Mouse (Mus musculus) intestine, postnatal 0 days (tissue): ENCODE results near the gene Gdap1l1. TPM values are rescaled to one million over a fixed set of nuclear protein-coding genes. Genes with fewer than 3 reads are reported as not detected.

Experiments
- ATAC-seq: fragments of 200-750 bp; cut with Nextera tagmentation; 2 replicates; pipeline ENCODE4 v1.8.0; 2017; ENCODE audit warnings: mild to moderate bottlenecking, moderate TSS enrichment, moderate library complexity
- H3K27ac ChIP-seq: fragments of 300-500 bp; sonication (generic); 2 replicates; pipeline ENCODE4 v1.5.1; 2014; ENCODE audit warnings: mild to moderate bottlenecking, low read depth, low read length, moderate library complexity
- H3K27me3 ChIP-seq: fragments of 300-500 bp; sonication (generic); replicated peaks from 2 replicates; pipeline ENCODE4 v1.6.1; 2014; ENCODE audit warnings: low read length, mixed read lengths; ENCODE audit not compliant: control insufficient read depth, insufficient read depth
- H3K36me3 ChIP-seq: fragments of 300-500 bp; sonication (generic); 2 replicates; pipeline ENCODE4 v1.6.1; 2014; ENCODE audit warnings: mild to moderate bottlenecking, moderate library complexity; ENCODE audit not compliant: control insufficient read depth, insufficient read depth
- H3K4me1 ChIP-seq: fragments of 300-500 bp; sonication (generic); replicated peaks from 2 replicates; pipeline ENCODE4 v1.6.1; 2014; ENCODE audit warnings: antibody characterized with exemption, low read length, mixed read lengths; ENCODE audit not compliant: control insufficient read depth, insufficient read depth
- H3K4me2 ChIP-seq: fragments of 300-500 bp; sonication (generic); replicated peaks from 2 replicates; pipeline ENCODE4 v1.6.1; 2014; ENCODE audit warnings: low read depth, mild to moderate bottlenecking, moderate library complexity
- H3K4me3 ChIP-seq: fragments of 300-500 bp; sonication (generic); 2 replicates; pipeline ENCODE4 v1.5.1; 2014; ENCODE audit warnings: low read depth, low read length
- H3K9ac ChIP-seq: fragments of 300-500 bp; sonication (generic); 2 replicates; pipeline ENCODE4 v1.6.1; 2014; ENCODE audit warnings: mild to moderate bottlenecking, low read depth, low read length
- H3K9me3 ChIP-seq: fragments of 300-500 bp; sonication (generic); 2 replicates; pipeline ENCODE4 v1.6.1; 2016; ENCODE audit warnings: mixed run types; ENCODE audit not compliant: control insufficient read depth
- CTCF ChIP-seq: sonication (generic); IDR thresholded peaks from 2 replicates; pipeline ENCODE4 v1.5.1; 2016; ENCODE audit warnings: low read depth, mild to moderate bottlenecking, control low read depth, antibody characterized with exemption, moderate library complexity
- WGBS: fragments of 180-500 bp; shearing (Covaris S2); extraction: QIAGEN DNeasy Blood & Tissue Kit; methylation state at CpG from one replicate; pipeline ENCODE4 v1.1.7; 2014; 5-methylcytosine and 5-hydroxymethylcytosine counted together
- polyA plus RNA-seq: library from polyadenylated mRNA; unstranded; fragments of >200 nt; fragmentation: Nextera tagmentation; extraction: Ambion mirVana; gene quantifications from 2 replicates; pipeline ENCODE4 v1.2.1, GENCODE M21; 2015

Gdap1l1 gene
- polyA plus RNA-seq, 1 experiment from 2014 or later: 2.4 TPM

DNA sequence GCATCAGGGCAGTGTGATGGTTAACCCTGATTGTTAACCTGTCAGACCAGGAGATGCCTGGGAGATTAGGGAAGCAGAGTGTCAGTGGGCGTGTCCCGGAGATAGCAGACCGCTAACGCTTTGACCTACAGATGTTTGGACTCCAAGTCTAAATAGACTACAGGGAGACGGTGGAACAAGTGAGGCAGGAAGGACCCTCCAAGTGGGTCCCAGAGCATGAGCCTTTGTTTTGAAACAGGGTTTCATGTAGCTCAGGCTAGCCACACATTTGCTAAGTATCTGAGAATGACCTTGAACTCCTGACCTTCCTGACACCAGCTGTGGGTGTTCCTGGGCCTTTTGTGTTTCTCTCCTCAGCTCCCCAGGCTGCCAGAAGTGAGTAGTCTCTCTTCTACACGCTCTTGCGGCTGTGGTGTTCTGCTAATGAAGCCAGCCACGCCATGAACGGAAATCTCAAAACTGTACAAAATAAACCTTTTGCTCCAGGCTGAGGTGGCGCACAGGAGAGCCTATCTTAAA is 25.0 kb downstream of the Gdap1l1 start:
- no peak for TF ChIP-seq CTCF
- no peak overlapping the region for H3K4me2 ChIP-seq
- no peak overlapping the region for H3K4me3 ChIP-seq
- peaks cover 14% of the 10 kb centered on the region; the same call in 1 of the 2 replicates for H3K36me3 ChIP-seq
- no peak overlapping the region for H3K9ac ChIP-seq
- peaks cover 11% of the 10 kb centered on the region; the same call in 1 of the 2 replicates for H3K27me3 ChIP-seq
- H3K9me3 ChIP-seq: no peaks in the 10 kb centered on the region
- H3K27ac ChIP-seq: no peak overlapping the region
- no peaks in the 10 kb centered on the region for H3K4me1 ChIP-seq
- ATAC-seq: no peak
- WGBS: 52% methylated on average over 10 of the region's 10 CpGs

DNA sequence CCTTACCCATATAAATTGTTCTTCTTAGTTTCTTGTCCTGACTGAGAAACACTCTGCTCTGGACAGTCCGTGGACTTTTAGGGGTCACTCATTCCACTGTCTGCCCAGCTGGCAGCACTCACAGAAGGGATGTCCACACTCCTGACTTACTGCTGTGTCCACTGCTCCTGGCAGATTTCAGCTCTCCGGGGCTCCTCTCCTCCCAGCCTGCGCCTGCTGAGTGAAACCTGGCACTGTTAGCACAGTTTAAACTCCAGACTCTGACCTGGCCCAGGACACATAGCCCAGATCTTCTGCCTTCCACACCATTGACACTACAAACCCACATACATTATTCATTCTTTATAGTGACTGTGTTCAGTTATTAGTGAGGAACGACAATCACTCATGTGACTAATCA is 25.7 kb downstream of the Gdap1l1 start:
- H3K4me2 ChIP-seq: no peak overlapping the region
- H3K4me3 ChIP-seq: no peak overlapping the region
- no peaks in the 10 kb centered on the region for H3K4me1 ChIP-seq
- peaks cover 16% of the 10 kb centered on the region; the same call in 1 of the 2 replicates for H3K36me3 ChIP-seq
- 74% methylated on average over 4 of the region's 4 CpGs for WGBS
- ATAC-seq: no peak
- H3K9ac ChIP-seq: no peak overlapping the region
- H3K27ac ChIP-seq: no peak overlapping the region
- TF ChIP-seq CTCF: no peak
- peaks cover 5% of the 10 kb centered on the region; the same call in 1 of the 2 replicates for H3K27me3 ChIP-seq
- H3K9me3 ChIP-seq: no peaks in the 10 kb centered on the region

DNA sequence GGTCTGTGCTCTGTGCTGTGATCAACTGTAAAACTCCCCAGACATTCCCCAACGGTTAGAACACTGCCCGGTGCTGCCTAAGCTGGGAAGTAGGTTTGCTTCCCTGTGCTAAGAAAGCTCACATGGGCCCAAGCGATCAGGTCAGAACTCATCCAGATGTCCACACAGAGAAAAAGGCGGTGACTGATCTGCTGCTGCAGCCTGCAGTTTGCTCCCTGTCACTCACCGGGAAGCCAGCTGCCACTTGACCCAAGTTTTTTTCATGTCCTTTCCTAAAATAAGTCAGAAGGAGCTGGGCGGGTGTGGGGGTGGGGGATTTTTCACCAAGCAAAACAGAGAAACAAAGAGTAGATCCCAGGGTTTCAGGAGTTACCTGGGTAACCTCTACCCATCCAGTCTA is 26.3 kb downstream of the Gdap1l1 start:
- ATAC-seq: no peak
- Histone ChIP-seq H3K4me1 (no peaks in the 10 kb centered on the region), H3K27ac (no peak overlapping the region), H3K9ac (no peak overlapping the region), H3K4me2 (no peak overlapping the region), H3K27me3 (no peaks in the 10 kb centered on the region), H3K9me3 (no peaks in the 10 kb centered on the region), H3K4me3 (no peak overlapping the region), H3K36me3 (peaks cover 22% of the 10 kb centered on the region; the same call in 1 of the 2 replicates)
- WGBS: 66% methylated on average over 6 of the region's 6 CpGs
- TF ChIP-seq CTCF: no peak

DNA sequence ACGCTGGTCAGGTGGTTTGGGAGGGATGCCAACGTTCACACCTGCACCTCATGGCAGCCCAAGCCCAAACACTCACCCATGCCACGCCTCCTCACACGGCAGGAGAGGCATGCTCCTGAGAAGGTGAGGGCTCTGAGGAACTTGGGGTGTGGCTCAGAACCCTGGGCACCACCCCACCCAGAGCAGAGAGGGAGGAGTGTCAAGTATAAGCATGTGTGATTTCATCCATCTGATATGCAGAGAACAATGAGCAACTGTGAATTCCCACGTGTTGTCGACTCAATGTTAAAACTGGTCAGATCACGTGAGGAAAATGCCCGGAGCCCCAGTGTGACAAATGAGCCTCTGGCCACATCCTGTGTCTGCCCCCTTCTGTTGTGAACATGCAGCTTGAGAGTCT is 28.5 kb downstream of the Gdap1l1 start:
- no peaks in the 10 kb centered on the region for H3K4me1 ChIP-seq
- no peaks in the 10 kb centered on the region for H3K27me3 ChIP-seq
- 42% methylated on average over 8 of the region's 8 CpGs for WGBS
- peaks cover 25% of the 10 kb centered on the region; the same call in 1 of the 2 replicates for H3K36me3 ChIP-seq
- no peak overlapping the region for H3K4me2 ChIP-seq
- H3K27ac ChIP-seq: no peak overlapping the region
- ATAC-seq: no peak
- TF ChIP-seq CTCF: no peak
- no peak overlapping the region for H3K4me3 ChIP-seq
- H3K9ac ChIP-seq: no peak overlapping the region
- H3K9me3 ChIP-seq: no peaks in the 10 kb centered on the region

DNA sequence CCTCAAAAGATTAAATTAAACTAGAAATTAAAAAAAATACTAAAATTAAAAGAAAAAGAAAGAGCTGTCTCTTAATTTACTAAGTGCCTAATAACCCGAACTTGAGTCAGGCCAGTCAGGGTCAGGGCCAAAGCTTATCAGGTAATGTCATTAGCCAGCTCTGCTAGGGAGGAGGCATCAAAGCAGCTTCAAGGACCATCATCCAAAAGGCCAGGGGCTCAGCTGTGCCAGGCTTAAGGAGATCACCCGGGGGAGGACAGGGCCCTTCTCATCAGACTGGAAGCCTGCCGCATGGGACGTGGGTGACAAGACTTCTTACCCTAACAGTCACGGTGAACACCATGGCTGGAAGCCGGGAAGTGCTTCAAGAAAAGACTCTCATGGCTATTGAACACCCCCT is 29.3 kb downstream of the Gdap1l1 start:
- TF ChIP-seq CTCF: no peak
- no peaks in the 10 kb centered on the region for H3K9me3 ChIP-seq
- H3K9ac ChIP-seq: no peak overlapping the region
- H3K4me3 ChIP-seq: no peak overlapping the region
- no peaks in the 10 kb centered on the region for H3K4me1 ChIP-seq
- H3K36me3 ChIP-seq: peaks cover 25% of the 10 kb centered on the region; the same call in 1 of the 2 replicates
- 94% methylated on average over 6 of the region's 6 CpGs for WGBS
- H3K27ac ChIP-seq: no peak overlapping the region
- no peak overlapping the region for H3K4me2 ChIP-seq
- no peaks in the 10 kb centered on the region for H3K27me3 ChIP-seq
- ATAC-seq: no peak

DNA sequence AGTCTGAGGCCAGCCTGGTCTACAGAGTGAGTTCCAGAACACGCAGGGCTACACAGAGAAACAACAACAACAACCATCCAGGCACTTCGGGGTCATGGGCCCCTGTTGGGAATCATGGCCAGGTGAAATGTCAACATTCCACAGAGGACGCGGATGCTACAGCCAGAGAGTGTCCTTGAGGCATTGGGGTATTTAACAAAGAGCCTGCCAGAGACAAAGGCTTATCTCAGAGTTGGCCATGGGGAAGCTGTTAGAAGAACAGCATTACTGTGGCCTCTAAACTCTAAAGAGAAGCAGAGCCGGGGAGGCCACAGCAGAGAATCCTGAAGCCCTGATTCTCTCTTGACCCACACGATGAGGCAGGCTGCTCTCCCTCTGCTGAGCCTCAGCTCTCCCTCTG is 30.6 kb downstream of the Gdap1l1 start:
- Histone ChIP-seq H3K27ac (no peak overlapping the region), H3K4me2 (no peak overlapping the region), H3K36me3 (peaks cover 25% of the 10 kb centered on the region; the same call in 1 of the 2 replicates), H3K27me3 (no peaks in the 10 kb centered on the region), H3K4me1 (no peaks in the 10 kb centered on the region), H3K4me3 (no peak overlapping the region), H3K9ac (no peak overlapping the region), H3K9me3 (no peaks in the 10 kb centered on the region)
- 91% methylated on average over 6 of the region's 6 CpGs for WGBS
- no peak for ATAC-seq
- no peak for TF ChIP-seq CTCF
